Mouse (Mus musculus) MEL (cell line): Measurements from ENCODE around the gene Itprip. TPM values are rescaled to one million over a fixed set of nuclear protein-coding genes. Genes with fewer than 3 reads are reported as not detected.

Source experiments
- DNase-seq: peaks from one replicate; pipeline ENCODE4 v3.0.0; 2011; ENCODE audit warnings: low read depth, low spot score
- H3K27ac ChIP-seq: 2 replicates; pipeline ENCODE4 v1.5.1; 2012; ENCODE audit warnings: low read depth, mild to moderate bottlenecking, control low read depth, low read length, moderate library complexity; ENCODE audit not compliant: control insufficient read depth
- H3K27me3 ChIP-seq, 2 experiments: fragments of 150-350 bp in 1 of 2; sonication (generic) in 1 of 2; 2 replicates each; pipeline ENCODE4 v1.6.1; 2012; ENCODE audit warnings: low read length in 2 of 2, mild to moderate bottlenecking in 2 of 2, improper control_type of control experiment in 1 of 2, moderate library complexity in 1 of 2; ENCODE audit not compliant: insufficient read depth in 2 of 2, control insufficient read depth in 1 of 2
- H3K36me3 ChIP-seq, 2 experiments: 2 replicates each; pipeline ENCODE4 v1.6.1; 2012 to 2014; ENCODE audit warnings: low read length in 2 of 2, improper control_type of control experiment in 1 of 2, inconsistent platforms in 1 of 2, mild to moderate bottlenecking in 1 of 2; ENCODE audit not compliant: insufficient read depth in 2 of 2, control insufficient read depth in 1 of 2
- H3K4me1 ChIP-seq, 2 experiments: fragments of 150-350 bp in 1 of 2; sonication (generic) in 1 of 2; 2 replicates each; pipeline ENCODE4 v1.6.1; 2012; ENCODE audit warnings: low read length in 2 of 2, improper control_type of control experiment in 1 of 2, mild to moderate bottlenecking in 1 of 2; ENCODE audit not compliant: insufficient read depth in 2 of 2, control insufficient read depth in 1 of 2
- H3K4me3 ChIP-seq, 2 experiments: fragments of 150-350 bp in 1 of 2; sonication (generic) in 1 of 2; 2 replicates each; pipeline ENCODE4 v1.5.1; 2012; ENCODE audit warnings: low read depth in 2 of 2, low read length in 2 of 2, mild to moderate bottlenecking in 2 of 2, moderate library complexity in 2 of 2, control low read depth in 1 of 2, improper control_type of control experiment in 1 of 2; ENCODE audit not compliant: control insufficient read depth in 1 of 2, insufficient read depth in 1 of 2
- H3K79me2 ChIP-seq: 2 replicates; pipeline ENCODE4 v1.6.1; 2012; ENCODE audit warnings: mild to moderate bottlenecking, low read length, moderate library complexity; ENCODE audit not compliant: control insufficient read depth, poor library complexity, insufficient read depth
- H3K9ac ChIP-seq: 2 replicates; pipeline ENCODE4 v1.6.1; 2012; ENCODE audit warnings: low read depth, mild to moderate bottlenecking, control low read depth, low read length, moderate library complexity; ENCODE audit not compliant: control insufficient read depth, poor library complexity, severe bottlenecking
- H3K9me3 ChIP-seq: fragments of 150-350 bp; sonication (generic); replicated peaks from 2 replicates; pipeline ENCODE4 v1.6.1; 2012; ENCODE audit warnings: mild to moderate bottlenecking, low read length, improper control_type of control experiment, moderate library complexity; ENCODE audit not compliant: insufficient read depth
- CHD1 ChIP-seq: IDR thresholded peaks from 2 replicates; pipeline ENCODE4 v1.6.1; 2012; ENCODE audit warnings: low read depth, mild to moderate bottlenecking, inconsistent platforms, low read length, improper control_type of control experiment
- CHD2 ChIP-seq: IDR thresholded peaks from 2 replicates; pipeline ENCODE4 v1.6.1; 2011; ENCODE audit warnings: low read length, improper control_type of control experiment
- CTCF ChIP-seq, 3 experiments: IDR thresholded peaks in 2 of 3; conservative IDR thresholded peaks in 1 of 3; 2 replicates each; pipeline ENCODE4 v1.5.1; 2011 to 2012; ENCODE audit warnings: low read length in 3 of 3, low read depth in 2 of 3, mild to moderate bottlenecking in 2 of 3, improper control_type of control experiment in 1 of 3, inconsistent platforms in 1 of 3, mixed read lengths in 1 of 3, moderate library complexity in 1 of 3; ENCODE audit not compliant: control insufficient read depth in 1 of 3, insufficient read depth in 1 of 3, poor library complexity in 1 of 3, severe bottlenecking in 1 of 3
- ELF1 ChIP-seq: IDR thresholded peaks from 2 replicates; pipeline ENCODE4 v1.6.1; 2014; ENCODE audit warnings: low read depth, mild to moderate bottlenecking, inconsistent platforms, low read length, improper control_type of control experiment, moderate library complexity
- EP300 ChIP-seq, 2 experiments: IDR thresholded peaks; 2 replicates each; pipeline ENCODE4 v1.6.1; 2011; ENCODE audit warnings: improper control_type of control experiment in 2 of 2, low read length in 2 of 2, low read depth in 1 of 2, mild to moderate bottlenecking in 1 of 2
- ETS1 ChIP-seq: IDR thresholded peaks from 2 replicates; pipeline ENCODE4 v1.6.1; 2012; ENCODE audit warnings: low read depth, mild to moderate bottlenecking, inconsistent platforms, low read length, improper control_type of control experiment, moderate library complexity
- GABPA ChIP-seq: IDR thresholded peaks from 2 replicates; pipeline ENCODE4 v1.6.1; 2012; ENCODE audit warnings: low read depth, mild to moderate bottlenecking, inconsistent platforms, low read length, improper control_type of control experiment, moderate library complexity
- GATA1 ChIP-seq: IDR thresholded peaks from 2 replicates; pipeline ENCODE4 v1.6.1; 2011; ENCODE audit warnings: low read depth, low read length, improper control_type of control experiment
- HCFC1 ChIP-seq: IDR thresholded peaks from 2 replicates; pipeline ENCODE4 v1.6.1; 2012; ENCODE audit warnings: low read depth, mild to moderate bottlenecking, inconsistent platforms, low read length, improper control_type of control experiment, moderate library complexity
- JUND ChIP-seq: IDR thresholded peaks from 2 replicates; pipeline ENCODE4 v1.6.1; 2011; ENCODE audit warnings: low read depth, mild to moderate bottlenecking, improper control_type of control experiment, low read length
- KAT2A ChIP-seq: conservative IDR thresholded peaks from 2 replicates; pipeline ENCODE4 v1.6.1; 2012; ENCODE audit warnings: low read depth, low read length, improper control_type of control experiment, inconsistent platforms
- MAX ChIP-seq: IDR thresholded peaks from 2 replicates; pipeline ENCODE4 v1.6.1; 2011; ENCODE audit warnings: low read length, improper control_type of control experiment
- MAZ ChIP-seq: IDR thresholded peaks from 2 replicates; pipeline ENCODE4 v1.6.1; 2012; ENCODE audit warnings: low read depth, mild to moderate bottlenecking, inconsistent platforms, low read length, improper control_type of control experiment
- MEF2A ChIP-seq: IDR thresholded peaks from 2 replicates; pipeline ENCODE4 v1.6.1; 2014; ENCODE audit warnings: low read depth, mild to moderate bottlenecking, inconsistent platforms, low read length, improper control_type of control experiment; ENCODE audit not compliant: poor library complexity, insufficient replicate concordance, severe bottlenecking; ENCODE audit errors: extremely low read depth
- MXI1 ChIP-seq: IDR thresholded peaks from 2 replicates; pipeline ENCODE4 v1.6.1; 2011; ENCODE audit warnings: mild to moderate bottlenecking, low read depth, low read length, improper control_type of control experiment
- MYB ChIP-seq: IDR thresholded peaks from 2 replicates; pipeline ENCODE4 v1.6.1; 2011; ENCODE audit warnings: mild to moderate bottlenecking, low read depth, low read length, improper control_type of control experiment
- MYC ChIP-seq: IDR thresholded peaks from 2 replicates; pipeline ENCODE4 v1.6.1; 2011; ENCODE audit warnings: low read depth, mild to moderate bottlenecking, low read length, improper control_type of control experiment, moderate library complexity
- NRF1 ChIP-seq: IDR thresholded peaks from 2 replicates; pipeline ENCODE4 v1.6.1; 2014; ENCODE audit warnings: low read depth, mild to moderate bottlenecking, inconsistent platforms, low read length, improper control_type of control experiment, moderate library complexity; ENCODE audit not compliant: poor library complexity, insufficient read depth, severe bottlenecking
- POLR2A ChIP-seq, 2 experiments: IDR thresholded peaks; 2 replicates each; pipeline ENCODE4 v1.6.1; 2011 to 2012; ENCODE audit warnings: low read length in 2 of 2, mild to moderate bottlenecking in 2 of 2, control low read depth in 1 of 2, improper control_type of control experiment in 1 of 2, low read depth in 1 of 2, moderate library complexity in 1 of 2; ENCODE audit not compliant: control insufficient read depth in 1 of 2, insufficient read depth in 1 of 2, poor library complexity in 1 of 2
- POLR2AphosphoS2 ChIP-seq: IDR thresholded peaks from 2 replicates; pipeline ENCODE4 v1.6.1; 2011; ENCODE audit warnings: low read length, improper control_type of control experiment
- POLR2AphosphoS5 ChIP-seq: IDR thresholded peaks from 2 replicates; pipeline ENCODE4 v1.6.1; 2012; ENCODE audit warnings: low read depth, borderline replicate concordance, mild to moderate bottlenecking, inconsistent platforms, low read length, moderate library complexity, mixed read lengths
- RAD21 ChIP-seq: IDR thresholded peaks from 2 replicates; pipeline ENCODE4 v1.6.1; 2011; ENCODE audit warnings: mild to moderate bottlenecking, low read depth, low read length, improper control_type of control experiment
- RCOR1 ChIP-seq: IDR thresholded peaks from 2 replicates; pipeline ENCODE4 v1.6.1; 2012; ENCODE audit warnings: low read depth, mild to moderate bottlenecking, inconsistent platforms, low read length, improper control_type of control experiment
- SMC3 ChIP-seq: IDR thresholded peaks from 2 replicates; pipeline ENCODE4 v1.6.1; 2011; ENCODE audit warnings: low read depth, low read length, improper control_type of control experiment
- TBP ChIP-seq: IDR thresholded peaks from 2 replicates; pipeline ENCODE4 v1.8.0; 2011; ENCODE audit warnings: low read depth, low read length, improper control_type of control experiment
- TCF12 ChIP-seq: IDR thresholded peaks from 2 replicates; pipeline ENCODE4 v1.6.1; 2014; ENCODE audit warnings: low read depth, mild to moderate bottlenecking, inconsistent platforms, low read length, improper control_type of control experiment, moderate library complexity
- UBTF ChIP-seq: IDR thresholded peaks from 2 replicates; pipeline ENCODE4 v1.6.1; 2012; ENCODE audit warnings: low read depth, mild to moderate bottlenecking, inconsistent platforms, low read length, improper control_type of control experiment, moderate library complexity, borderline replicate concordance; ENCODE audit not compliant: insufficient read depth
- USF1 ChIP-seq: IDR thresholded peaks from 2 replicates; pipeline ENCODE4 v1.6.1; 2014; ENCODE audit warnings: low read depth, mild to moderate bottlenecking, inconsistent platforms, low read length, improper control_type of control experiment, moderate library complexity
- USF2 ChIP-seq, 2 experiments: IDR thresholded peaks; 2 replicates each; pipeline ENCODE4 v1.6.1; 2011 to 2012; ENCODE audit warnings: improper control_type of control experiment in 2 of 2, low read length in 2 of 2, borderline replicate concordance in 1 of 2, inconsistent platforms in 1 of 2, low read depth in 1 of 2, mild to moderate bottlenecking in 1 of 2; ENCODE audit not compliant: insufficient read depth in 1 of 2
- ZC3H11A ChIP-seq: IDR thresholded peaks from 2 replicates; pipeline ENCODE4 v1.6.1; 2012; ENCODE audit warnings: low read depth, mild to moderate bottlenecking, inconsistent platforms, low read length, improper control_type of control experiment
- ZMIZ1 ChIP-seq: IDR thresholded peaks from 2 replicates; pipeline ENCODE4 v1.6.1; 2012; ENCODE audit warnings: low read depth, mild to moderate bottlenecking, inconsistent platforms, low read length, improper control_type of control experiment, moderate library complexity
- ZNF384 ChIP-seq: IDR thresholded peaks from 2 replicates; pipeline ENCODE4 v1.6.1; 2012; ENCODE audit warnings: low read depth, mild to moderate bottlenecking, inconsistent platforms, low read length, improper control_type of control experiment
- polyA plus RNA-seq, 2 experiments: library from polyadenylated mRNA; stranded (reverse) in 1 of 2; unstranded in 1 of 2; fragments of >175 nt in 1 of 2; fragments of >200 nt in 1 of 2; gene quantifications; 2 replicates each; pipeline versions ENCODE4 v1.2.1 to v1.2.4; 2012; ENCODE audit warnings: low replicate concordance in 2 of 2, low read depth in 1 of 2; ENCODE audit not compliant: insufficient read length in 2 of 2, insufficient read depth in 1 of 2, missing spikeins in 1 of 2
- total RNA-seq: library from RNA; depleted of rRNA; stranded (reverse); fragments of 300-350 nt; gene quantifications from 2 replicates; pipeline ENCODE4 v1.2.3, GENCODE M21; 2012

The Itprip gene
- total and polyA plus RNA-seq, 3 experiments = 26.3 to 26.9 TPM; not detected in 1

DNA sequence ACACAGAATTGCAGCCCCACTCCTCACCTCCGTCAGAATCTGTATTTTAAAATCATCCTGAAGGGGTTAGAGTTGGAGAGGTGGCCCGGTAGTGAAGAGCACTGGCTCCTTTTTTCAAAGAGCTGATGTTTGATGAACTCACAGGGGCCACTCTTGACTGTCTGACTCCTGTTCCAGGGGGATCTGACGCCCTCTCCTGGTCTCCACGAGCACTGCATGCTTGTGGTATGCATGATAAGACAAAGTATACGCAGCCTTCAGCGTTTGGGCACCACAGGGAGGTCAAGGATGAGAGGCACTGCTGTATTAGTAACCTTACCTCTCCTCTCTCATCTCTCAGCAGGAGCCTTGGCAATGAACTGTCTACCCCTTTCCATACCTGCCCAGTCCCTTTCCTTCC is 19.1 kb downstream of the Itprip start (continued):
- TF ChIP-seq KAT2A (no peak), POLR2AphosphoS5 (no peak), POLR2AphosphoS2 (no peak), CHD2 (no peak), TCF12 (no peak), MYC (no peak), EP300 (IDR thresholded peaks at IDR 0.05; ENCODE audit: low read depth in 1 of 2, low read length in 2 of 2) (no peak), HCFC1 (no peak), MAX (0 out of 2 replicates have a peak, but pooled peaks have one; percentile 16), MYB (no peak)

GRCm38 (mm10) chr19:47898472-47899079 is 20.5 kb downstream of the Itprip start:
- peak overlapping the region in 1 of 2 experiments; percentile 9; a peak in 1 of 4 replicates for H3K4me3 ChIP-seq
- no peaks in the 10 kb centered on the region for H3K9me3 ChIP-seq
- H3K27me3 ChIP-seq = no peaks in the 10 kb centered on the region
- peaks cover 0 to 36% of the 10 kb centered on the region in 2 experiments; a peak in 3 of 4 replicates for H3K36me3 ChIP-seq
- peak; percentile 98 for DNase-seq
- H3K4me1 ChIP-seq = peaks cover 14 to 37% of the 10 kb centered on the region in 2 experiments
- peak overlapping the region; percentile 20; the same call in 1 of the 2 replicates for H3K9ac ChIP-seq
- peaks cover 19% of the 10 kb centered on the region for H3K79me2 ChIP-seq
- peak overlapping the region; percentile 95 for H3K27ac ChIP-seq
- TF ChIP-seq TCF12 (peak; percentile 93), USF1 (no peak), CHD1 (no peak), MXI1 (peak; percentile 58; the same call in 1 of the 2 replicates), KAT2A (no peak), CHD2 (peak; percentile 52; the same call in 1 of the 2 replicates), RAD21 (no peak), ZC3H11A (no peak), GATA1 (peak; percentile 99), MYB (peak; percentile 80), UBTF (no peak), USF2 (IDR thresholded peaks at IDR 0.05; ENCODE audit: borderline replicate concordance in 1 of 2, insufficient read depth in 1 of 2, low read depth in 1 of 2, low read length in 2 of 2) (no peak), GABPA (no peak), MAX (peak; percentile 47; the same call in 1 of the 2 replicates), TBP (peak; percentile 74; the same call in 1 of the 2 replicates), RCOR1 (peak; percentile 78), POLR2AphosphoS5 (no peak), SMC3 (no peak), ZMIZ1 (no peak; the same call in 1 of the 2 replicates), MEF2A (no peak), MAZ (no peak), POLR2A (IDR thresholded peaks at IDR 0.05; ENCODE audit: control insufficient read depth in 1 of 2, insufficient read depth in 1 of 2, low read depth in 1 of 2, low read length in 2 of 2, poor library complexity in 1 of 2) (peak in 1 of 2 experiments; percentile 49; a peak in 1 of 4 replicates), JUND (no peak), ELF1 (no peak), HCFC1 (no peak), ZNF384 (no peak), ETS1 (peak; percentile 93), MYC (no peak), CTCF (IDR thresholded peaks at IDR 0.05 in 2 of 3, conservative IDR thresholded peaks at IDR 0.05 in 1 of 3; ENCODE audit: control insufficient read depth in 1 of 3, insufficient read depth in 1 of 3, low read depth in 2 of 3, low read length in 3 of 3, poor library complexity in 1 of 3, severe bottlenecking in 1 of 3) (no peak), NRF1 (no peak)
